Mouse (Mus musculus) splenic B cell, adult 2 months (primary cell): Measurements from ENCODE around the gene Qtrt2.

ENCODE experiments used
- DNase-seq: peaks from one replicate; pipeline ENCODE4 v3.0.0-alpha.2; 2011; ENCODE audit warnings: low read depth, low spot score
- H3K27me3 ChIP-seq: 2 replicates; pipeline ENCODE4 v1.6.1; 2012; ENCODE audit warnings: mild to moderate bottlenecking, low read length, moderate library complexity, mixed read lengths; ENCODE audit not compliant: control insufficient read depth, poor library complexity, insufficient read depth, severe bottlenecking
- H3K36me3 ChIP-seq: 2 replicates; pipeline ENCODE4 v1.6.1; 2012; ENCODE audit warnings: mild to moderate bottlenecking, low read length, moderate library complexity, mixed read lengths; ENCODE audit not compliant: control insufficient read depth, poor library complexity, insufficient read depth, severe bottlenecking

The Qtrt2 gene

GRCm38 (mm10) chr16:43926341-43926859 is at the start of gene Qtrt2:
Qtrt2 (minus strand) TSS chr16:43926809.
- DNase-seq = no peak
- Histone ChIP-seq H3K27me3 (no peaks in the 10 kb centered on the region; the same call in 1 of the 2 replicates), H3K36me3 (no peaks in the 10 kb centered on the region)

- no peaks in the 10 kb centered on the region; the same call in 1 of the 2 replicates for H3K36me3 ChIP-seq
- no peaks in the 10 kb centered on the region for H3K27me3 ChIP-seq
- DNase-seq = no peak
Measured at GRCm38 (mm10) chr16:43973606-43974220, 47.1 kb upstream of the Qtrt2 start.

GRCm38 (mm10) chr16:43973147-43973546 is 46.5 kb upstream of the Qtrt2 start:
- no peak for DNase-seq
- H3K27me3 ChIP-seq = no peaks in the 10 kb centered on the region
- no peaks in the 10 kb centered on the region; the same call in 1 of the 2 replicates for H3K36me3 ChIP-seq

GRCm38 (mm10) chr16:43972391-43972790 is 45.8 kb upstream of the Qtrt2 start:
- H3K36me3 ChIP-seq = no peaks in the 10 kb centered on the region; the same call in 1 of the 2 replicates
- no peak for DNase-seq
- no peaks in the 10 kb centered on the region for H3K27me3 ChIP-seq

GRCm38 (mm10) chr16:43971741-43972140 is 45.1 kb upstream of the Qtrt2 start:
- Histone ChIP-seq H3K36me3 (no peaks in the 10 kb centered on the region; the same call in 1 of the 2 replicates), H3K27me3 (no peaks in the 10 kb centered on the region)
- no peak for DNase-seq

GRCm38 (mm10) chr16:43971189-43971588 is 44.6 kb upstream of the Qtrt2 start:
- Histone ChIP-seq H3K36me3 (no peaks in the 10 kb centered on the region; the same call in 1 of the 2 replicates), H3K27me3 (no peaks in the 10 kb centered on the region)
- no peak for DNase-seq

- DNase-seq = no peak
- H3K36me3 ChIP-seq = no peaks in the 10 kb centered on the region; the same call in 1 of the 2 replicates
Measured at GRCm38 (mm10) chr16:43970426-43970825, 43.8 kb upstream of the Qtrt2 start.

GRCm38 (mm10) chr16:43965781-43966389 is 39.3 kb upstream of the Qtrt2 start:
- DNase-seq = no peak

More at GRCm38 (mm10) chr16:43970426-43970825, 43.8 kb upstream of the Qtrt2 start:
- H3K27me3 ChIP-seq = no peaks in the 10 kb centered on the region

GRCm38 (mm10) chr16:43963780-43964179 is 37.2 kb upstream of the Qtrt2 start:
- DNase-seq = no peak
- no peaks in the 10 kb centered on the region for H3K36me3 ChIP-seq
- H3K27me3 ChIP-seq = no peaks in the 10 kb centered on the region

More at GRCm38 (mm10) chr16:43965781-43966389, 39.3 kb upstream of the Qtrt2 start:
- H3K27me3 ChIP-seq = no peaks in the 10 kb centered on the region
- no peaks in the 10 kb centered on the region for H3K36me3 ChIP-seq

- H3K27me3 ChIP-seq = no peaks in the 10 kb centered on the region
- DNase-seq = no peak
- H3K36me3 ChIP-seq = no peaks in the 10 kb centered on the region
Measured at GRCm38 (mm10) chr16:43963291-43963690, 36.7 kb upstream of the Qtrt2 start.

- no peaks in the 10 kb centered on the region for H3K36me3 ChIP-seq
- no peaks in the 10 kb centered on the region for H3K27me3 ChIP-seq
- DNase-seq = no peak
Measured at GRCm38 (mm10) chr16:43958038-43958437, 31.4 kb upstream of the Qtrt2 start.

- DNase-seq = peak; percentile 55
- no peaks in the 10 kb centered on the region for H3K36me3 ChIP-seq
- no peaks in the 10 kb centered on the region for H3K27me3 ChIP-seq
Measured at GRCm38 (mm10) chr16:43954913-43955312, 28.3 kb upstream of the Qtrt2 start.

- Histone ChIP-seq H3K36me3 (no peaks in the 10 kb centered on the region), H3K27me3 (no peaks in the 10 kb centered on the region)
- peak; percentile 85 for DNase-seq
Measured at GRCm38 (mm10) chr16:43951591-43951990, 25.0 kb upstream of the Qtrt2 start.

GRCm38 (mm10) chr16:43945869-43946268 is 19.3 kb upstream of the Qtrt2 start:
- no peaks in the 10 kb centered on the region for H3K36me3 ChIP-seq
- DNase-seq = no peak
- no peaks in the 10 kb centered on the region for H3K27me3 ChIP-seq

GRCm38 (mm10) chr16:43945351-43945750 is 18.7 kb upstream of the Qtrt2 start:
- no peaks in the 10 kb centered on the region for H3K27me3 ChIP-seq
- no peak for DNase-seq
- H3K36me3 ChIP-seq = no peaks in the 10 kb centered on the region
